In the genomic region with DNA sequence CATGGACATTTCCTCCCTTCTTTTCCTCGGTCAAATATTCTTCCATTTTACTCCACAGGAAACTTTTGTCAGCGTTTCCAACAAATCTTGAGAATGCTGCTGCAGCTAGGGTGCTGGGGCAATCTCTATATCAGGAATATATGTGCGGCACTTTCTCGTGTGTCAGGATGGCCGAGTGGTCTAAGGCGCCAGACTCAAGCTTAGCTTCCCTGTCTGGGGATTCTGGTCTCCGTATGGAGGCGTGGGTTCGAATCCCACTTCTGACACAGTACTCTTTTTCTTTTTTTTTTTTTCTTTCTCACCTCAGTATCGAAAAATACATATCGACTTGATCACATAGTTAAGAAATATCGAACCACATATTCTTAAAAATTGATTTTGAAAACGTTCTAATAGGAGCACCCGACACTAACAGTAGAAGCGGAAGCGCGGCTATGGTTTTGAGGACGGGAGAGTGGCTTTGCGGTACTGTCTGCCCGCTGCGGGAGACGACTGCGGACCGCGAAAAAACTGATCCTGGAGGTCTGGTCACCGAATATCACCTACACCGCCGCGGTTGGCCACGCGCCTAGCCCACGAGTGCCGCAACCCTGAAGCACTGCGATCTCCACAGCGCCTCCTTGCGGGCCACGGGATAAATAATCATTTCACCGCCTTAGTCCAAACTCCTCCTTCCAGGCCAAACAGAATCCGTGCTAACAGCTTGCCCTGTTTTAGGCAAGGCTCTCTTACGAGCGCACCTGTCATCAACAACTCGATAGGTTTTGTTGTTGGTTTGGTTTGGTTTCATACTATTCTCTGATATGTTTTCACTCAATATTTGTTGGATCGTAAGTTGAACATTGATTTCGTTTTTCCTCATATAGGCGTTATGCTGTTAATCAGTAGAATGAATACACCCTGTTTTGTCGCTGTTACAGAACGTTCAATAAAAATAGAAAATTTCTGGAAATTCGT, we compare ENCODE assay signal across 8 mouse cellular contexts. TPM values are rescaled to one million over a fixed set of nuclear protein-coding genes. Genes with fewer than 3 reads are reported as not detected.
DNase-seq lines count a peak whose midpoint lies in the region; ATAC-seq and TF ChIP-seq lines count a peak whose summit lies in the region.

No protein-coding gene starts in this region.

- WGBS in heart, embryonic 11.5 days (ENCODE audit: insufficient replicate concordance), result 4% methylated on average over 48 of the region's 48 CpGs
- 5% methylated on average over 48 of the region's 48 CpGs for WGBS in kidney, embryonic 16.5 days
- WGBS in liver, adult 2 months, result 3% methylated on average over 48 of the region's 48 CpGs

- peak overlapping the region; percentile 71 for H3K4me3 ChIP-seq in bone marrow macrophage, adult 2 months (ENCODE audit: insufficient read depth, low read length)
- H3K4me3 ChIP-seq in embryonic fibroblast, embryonic 13.5 days (ENCODE audit: insufficient read depth, low read length), result peak overlapping the region; percentile 66
- H3K4me3 ChIP-seq in heart, embryonic 11.5 days (ENCODE audit: low read depth, low read length), result peak overlapping the region; percentile 54
- H3K4me3 ChIP-seq in kidney, embryonic 16.5 days (ENCODE audit: low read length), result peak overlapping the region; percentile 77
- H3K4me3 ChIP-seq in liver, adult 2 months (ENCODE audit: insufficient read depth, low read depth, low read length), result peak overlapping the region; percentile 62
- H3K4me3 ChIP-seq in myocyte, result peak overlapping the region; percentile 41

- TF ChIP-seq CTCF in bone marrow macrophage, adult 2 months (IDR thresholded peaks at IDR 0.05; ENCODE audit: low read depth, low read length), result peak; percentile 90
- peak; percentile 83; the same call in 1 of the 2 replicates for TF ChIP-seq CTCF in embryonic fibroblast, embryonic 13.5 days (IDR thresholded peaks at IDR 0.05; ENCODE audit: borderline replicate concordance, insufficient read depth, low read length)
- peak; percentile 93 for TF ChIP-seq CTCF in liver, adult 2 months (IDR thresholded peaks at IDR 0.05; ENCODE audit: low read depth, low read length)

- DNase-seq in A20 (ENCODE audit: low read depth, low spot score), result peak; percentile 94
- peak; percentile 80 for DNase-seq in liver, adult 2 months (ENCODE audit: extremely low read depth, low read depth, low spot score)
- DNase-seq in splenic B cell, adult 2 months (ENCODE audit: low read depth, low spot score), result peak; percentile 95

- H3K4me1 ChIP-seq in bone marrow macrophage, adult 2 months (ENCODE audit: control insufficient read depth, insufficient read depth, low read length), result 0 out of 2 replicates have a peak, but pooled peaks cover 2% of the 10 kb centered on the region
- no peaks in the 10 kb centered on the region for H3K4me1 ChIP-seq in embryonic fibroblast, embryonic 13.5 days (ENCODE audit: control insufficient read depth, insufficient read depth, low read length)
- no peaks in the 10 kb centered on the region for H3K4me1 ChIP-seq in heart, embryonic 11.5 days (ENCODE audit: control insufficient read depth, insufficient read depth, low read length)
- no peaks in the 10 kb centered on the region for H3K4me1 ChIP-seq in kidney, embryonic 16.5 days (ENCODE audit: insufficient read depth, low read length)
- H3K4me1 ChIP-seq in liver, adult 2 months (ENCODE audit: control insufficient read depth, insufficient read depth, low read length), result no peaks in the 10 kb centered on the region

- no peaks in the 10 kb centered on the region for H3K9me3 ChIP-seq in heart, embryonic 11.5 days (replicated peaks; ENCODE audit: control insufficient read depth, low read length)
- H3K9me3 ChIP-seq in kidney, embryonic 16.5 days (ENCODE audit: low read length), result 0 out of 2 replicates have a peak, but pooled peaks cover 2% of the 10 kb centered on the region

- H3K36me3 ChIP-seq in heart, embryonic 11.5 days (ENCODE audit: control insufficient read depth, insufficient read depth, low read length), result no peaks in the 10 kb centered on the region
- H3K36me3 ChIP-seq in kidney, embryonic 16.5 days (ENCODE audit: insufficient read depth, low read length), result 0 out of 2 replicates have a peak, but pooled peaks cover 4% of the 10 kb centered on the region
- H3K36me3 ChIP-seq in liver, adult 2 months (ENCODE audit: control insufficient read depth, insufficient read depth, low read length), result no peaks in the 10 kb centered on the region
- no peaks in the 10 kb centered on the region for H3K36me3 ChIP-seq in myocyte (ENCODE audit: control insufficient read depth, insufficient read depth)
- H3K36me3 ChIP-seq in splenic B cell, adult 2 months (ENCODE audit: control insufficient read depth, insufficient read depth, low read length, poor library complexity, severe bottlenecking), result no peaks in the 10 kb centered on the region

- TF ChIP-seq POLR2A in bone marrow macrophage, adult 2 months (IDR thresholded peaks at IDR 0.05; ENCODE audit: borderline replicate concordance, low read depth, low read length), result no peak
- TF ChIP-seq POLR2A in embryonic fibroblast, embryonic 13.5 days (IDR thresholded peaks at IDR 0.05; ENCODE audit: low read depth, low read length), result no peak
- TF ChIP-seq POLR2A in liver, adult 2 months (IDR thresholded peaks at IDR 0.05; ENCODE audit: extremely low read depth, insufficient read depth, low read length), result no peak
- no peak for TF ChIP-seq POLR2A in myocyte (IDR thresholded peaks at IDR 0.05; ENCODE audit: insufficient read length, low read depth)

- peak overlapping the region; percentile 52 for H3K4me2 ChIP-seq in heart, embryonic 11.5 days
- peak overlapping the region; percentile 56 for H3K4me2 ChIP-seq in kidney, embryonic 16.5 days (replicated peaks; ENCODE audit: low read depth, low read length)
- H3K4me2 ChIP-seq in myocyte (ENCODE audit: low read depth), result peak overlapping the region; percentile 99

- H3K27me3 ChIP-seq in heart, embryonic 11.5 days (ENCODE audit: control insufficient read depth, insufficient read depth, low read length), result no peaks in the 10 kb centered on the region
- H3K27me3 ChIP-seq in kidney, embryonic 16.5 days (ENCODE audit: insufficient read depth, low read length), result no peaks in the 10 kb centered on the region
- H3K27me3 ChIP-seq in liver, adult 2 months (ENCODE audit: control insufficient read depth, insufficient read depth, low read length), result no peaks in the 10 kb centered on the region
- no peaks in the 10 kb centered on the region for H3K27me3 ChIP-seq in myocyte (ENCODE audit: control insufficient read depth, insufficient read depth, insufficient read length)
- H3K27me3 ChIP-seq in splenic B cell, adult 2 months (ENCODE audit: control insufficient read depth, insufficient read depth, low read length, poor library complexity, severe bottlenecking), result no peaks in the 10 kb centered on the region; the same call in 1 of the 2 replicates

- H3ac ChIP-seq in myocyte (ENCODE audit: control insufficient read depth, insufficient read length), result no peak overlapping the region

- peak; percentile 95 for ATAC-seq in heart, embryonic 11.5 days (replicated peaks; ENCODE audit: insufficient number of reproducible peaks, low FRiP score, low TSS enrichment)
- peak; percentile 97 for ATAC-seq in kidney, embryonic 16.5 days (ENCODE audit: low FRiP score, low TSS enrichment)

- H3K27ac ChIP-seq in bone marrow macrophage, adult 2 months (ENCODE audit: insufficient read depth, low read depth, low read length), result peak overlapping the region; percentile 34
- H3K27ac ChIP-seq in embryonic fibroblast, embryonic 13.5 days (ENCODE audit: insufficient read depth, low read length), result no peak overlapping the region
- H3K27ac ChIP-seq in heart, embryonic 11.5 days (ENCODE audit: low read depth, low read length), result peak overlapping the region; percentile 57
- H3K27ac ChIP-seq in kidney, embryonic 16.5 days (ENCODE audit: low read length), result peak overlapping the region; percentile 73
- H3K27ac ChIP-seq in liver, adult 2 months (replicated peaks; ENCODE audit: insufficient read depth, low read depth, low read length), result peak overlapping the region; percentile 58

- no peaks in the 10 kb centered on the region for H3K79me2 ChIP-seq in liver, adult 2 months (ENCODE audit: control insufficient read depth, insufficient read depth, low read length)
- no peaks in the 10 kb centered on the region for H3K79me2 ChIP-seq in myocyte (ENCODE audit: control insufficient read depth, insufficient read depth)

- H3K9ac ChIP-seq in heart, embryonic 11.5 days (ENCODE audit: low read depth, low read length), result peak overlapping the region; percentile 70
- H3K9ac ChIP-seq in kidney, embryonic 16.5 days (replicated peaks; ENCODE audit: low read length), result peak overlapping the region; percentile 74
- peak overlapping the region; percentile 72 for H3K9ac ChIP-seq in liver, adult 2 months (ENCODE audit: low read depth, low read length)

TF ChIP-seq in myocyte, 11 proteins besides CTCF, POLR2A, EP300 and RAD21 (continues in another document):
- TF ChIP-seq TCF12 (IDR thresholded peaks at IDR 0.05; ENCODE audit: insufficient read depth, poor library complexity, severe bottlenecking) (no peak), CEBPB (IDR thresholded peaks at IDR 0.05; ENCODE audit: insufficient read depth, poor library complexity, severe bottlenecking) (no peak), MYOG (IDR thresholded peaks at IDR 0.05; ENCODE audit: control insufficient read depth in 1 of 3, insufficient read depth in 1 of 3, insufficient read length in 2 of 3, low read depth in 2 of 3) (no peak), REST (IDR thresholded peaks at IDR 0.05; ENCODE audit: insufficient read depth, insufficient read length) (no peak), USF1 (IDR thresholded peaks at IDR 0.05; ENCODE audit: low read depth) (no peak), SRF (IDR thresholded peaks at IDR 0.05; ENCODE audit: control insufficient read depth, insufficient read length, low read depth) (no peak)

RNA-seq across cellular contexts. Expression of a gene that starts 21.1 kb away (rescaled TPM):
- 44.6 and 46.6 TPM in 2 replicates for polyA plus RNA-seq in bone marrow macrophage, adult 2 months (2012; ENCODE audit: insufficient read depth, insufficient read length, missing spikeins)
- polyA plus RNA-seq in embryonic fibroblast, embryonic 13.5 days (2011; ENCODE audit: insufficient read length, low read depth, missing spikeins), result 52.0 and 61.4 TPM in 2 replicates
- polyA plus RNA-seq in heart, embryonic 11.5 days (2014; fragmentation: Nextera tagmentation; extraction: Ambion mirVana), result 94.9 and 102 TPM in 2 replicates
- polyA plus RNA-seq in kidney, embryonic 16.5 days (2015; fragmentation: Nextera tagmentation; extraction: Ambion mirVana), result 130 and 131 TPM in 2 replicates
- 9.4 and 16.4 TPM in 2 replicates for total RNA-seq in liver, adult 2 months (2014; rRNA removed)
- polyA plus RNA-seq in liver, adult 2 months (2012; rRNA removed), result 33.9 and 39.5 TPM in 2 replicates
- 62.4 TPM for polyA plus RNA-seq in myocyte (2012; fragmentation: generic; extraction: Trizol)

RNA-seq across cellular contexts. Expression of a gene that starts 54.7 kb away (rescaled TPM):
- not detected in 2 replicates for polyA plus RNA-seq in bone marrow macrophage, adult 2 months (2012; ENCODE audit: insufficient read depth, insufficient read length, missing spikeins)
- polyA plus RNA-seq in embryonic fibroblast, embryonic 13.5 days (2011; ENCODE audit: insufficient read length, low read depth, missing spikeins), result not detected in 2 replicates
- not detected in 2 replicates for polyA plus RNA-seq in heart, embryonic 11.5 days (2014; fragmentation: Nextera tagmentation; extraction: Ambion mirVana)
- polyA plus RNA-seq in kidney, embryonic 16.5 days (2015; fragmentation: Nextera tagmentation; extraction: Ambion mirVana), result not detected in 2 replicates
- total RNA-seq in liver, adult 2 months (2014; rRNA removed), result not detected in 2 replicates
- polyA plus RNA-seq in liver, adult 2 months (2012; rRNA removed), result not detected in 2 replicates
- not detected for polyA plus RNA-seq in myocyte (2012; fragmentation: generic; extraction: Trizol)
